Mouse (Mus musculus): ENCODE results near the gene Son.

DNA sequence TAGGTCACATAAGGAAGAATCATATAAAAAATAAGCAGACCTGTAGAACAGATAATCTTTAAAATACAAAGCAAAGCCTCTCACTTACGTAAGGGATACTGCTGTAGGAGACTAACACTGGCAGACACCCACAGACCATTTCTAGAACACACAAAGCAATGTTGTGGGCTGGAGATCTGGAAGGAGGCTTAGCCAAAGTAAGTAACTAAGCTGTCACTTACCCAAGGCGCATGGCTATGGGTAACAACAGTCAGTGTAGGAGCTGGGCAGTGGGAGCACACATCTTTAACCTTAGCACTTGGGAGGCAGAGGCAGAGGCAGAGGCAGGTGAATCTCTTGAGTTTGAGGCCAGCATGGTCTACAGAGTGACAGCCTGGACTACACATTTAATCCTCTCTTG, 7.7 kb upstream of the Son start:
- no peak for TF ChIP-seq CTCF (IDR thresholded peaks at IDR 0.05; ENCODE audit: low read depth)
- TF ChIP-seq EP300 (IDR thresholded peaks at IDR 0.05; ENCODE audit: low read depth) = no peak

All from liver, embryonic 14.5 days (tissue).